Mouse (Mus musculus) megakaryocyte progenitor cell, adult 5-6 weeks (primary cell): Measurements from ENCODE around the gene Cryge. TPM values are rescaled to one million over a fixed set of nuclear protein-coding genes. Genes with fewer than 3 reads are reported as not detected.
A peak's percentile ranks its signal among the peaks of the same experiment; 100 is the strongest.
"Not testable (repeated sequence)": the region's sequence is repeated elsewhere in the genome, so short reads cannot be mapped to it uniquely, and the experiment has no call there.

Experiments
- ATAC-seq: replicated peaks from 2 replicates; pipeline ENCODE4 v1.8.0; 2016; ENCODE audit warnings: mild to moderate bottlenecking, moderate TSS enrichment, inconsistent platforms; ENCODE audit not compliant: poor library complexity
- total RNA-seq, 2 experiments: library from RNA; stranded (forward) in 1 of 2; stranded (reverse) in 1 of 2; fragments of 157-497, 149-512 nt in 1 of 2; fragments of 200-1000 nt in 1 of 2; gene quantifications; 2 replicates each; pipeline versions ENCODE4 v1.2.3 to v1.2.4; 2015 to 2017

The Cryge gene
- not detected in 2 replicates for total RNA-seq (2015)
- total RNA-seq (2017) = not detected in 2 replicates

- ATAC-seq = not testable (repeated sequence)
Measured at GRCm38 (mm10) chr1:65050952-65051351, at the start of gene Cryge. TSS of gene Cryge (minus strand) at chr1:65051149.

DNA sequence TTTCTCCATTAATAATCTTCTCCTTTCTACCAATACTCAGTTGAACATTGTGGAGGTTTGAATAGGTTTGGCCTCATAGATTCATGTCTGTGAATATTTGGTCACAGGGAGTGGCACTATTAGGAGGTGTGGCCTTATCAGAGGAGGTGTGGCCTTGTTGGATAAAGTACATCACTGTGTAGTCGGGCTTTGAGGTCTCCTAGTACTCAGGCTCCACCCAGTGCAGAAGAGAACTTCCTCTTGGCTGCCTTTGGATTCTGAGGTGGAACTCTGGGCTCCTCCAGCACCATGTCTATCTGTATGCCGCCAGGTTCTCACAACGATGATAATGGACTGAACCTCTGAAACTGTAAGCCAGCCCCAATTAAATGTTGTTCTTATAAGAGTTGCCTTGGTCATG, 46.0 kb upstream of the Cryge start:
- ATAC-seq = no peak

DNA sequence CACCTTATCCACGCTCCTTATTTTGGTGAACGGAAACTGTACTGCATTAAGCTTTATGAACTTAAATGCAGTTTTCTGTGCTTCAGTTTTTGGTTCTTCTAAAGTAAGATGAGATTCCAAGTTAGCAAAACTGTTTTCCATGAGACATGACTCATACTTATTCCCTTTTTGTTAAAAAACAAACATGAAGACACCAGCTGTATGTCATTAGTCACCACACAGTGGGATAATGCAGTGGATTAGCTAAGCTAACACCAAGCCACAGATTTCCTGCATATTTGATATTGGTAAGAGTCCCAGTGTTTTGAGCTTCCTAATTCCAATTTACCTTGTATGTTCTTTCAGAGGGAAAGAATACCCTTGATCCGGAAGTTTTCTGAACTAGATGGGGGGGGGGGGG, 40.6 kb upstream of the Cryge start:
- no peak for ATAC-seq

GRCm38 (mm10) chr1:65090370-65090769, 39.4 kb upstream of the Cryge start:
- ATAC-seq = peak; percentile 94

DNA sequence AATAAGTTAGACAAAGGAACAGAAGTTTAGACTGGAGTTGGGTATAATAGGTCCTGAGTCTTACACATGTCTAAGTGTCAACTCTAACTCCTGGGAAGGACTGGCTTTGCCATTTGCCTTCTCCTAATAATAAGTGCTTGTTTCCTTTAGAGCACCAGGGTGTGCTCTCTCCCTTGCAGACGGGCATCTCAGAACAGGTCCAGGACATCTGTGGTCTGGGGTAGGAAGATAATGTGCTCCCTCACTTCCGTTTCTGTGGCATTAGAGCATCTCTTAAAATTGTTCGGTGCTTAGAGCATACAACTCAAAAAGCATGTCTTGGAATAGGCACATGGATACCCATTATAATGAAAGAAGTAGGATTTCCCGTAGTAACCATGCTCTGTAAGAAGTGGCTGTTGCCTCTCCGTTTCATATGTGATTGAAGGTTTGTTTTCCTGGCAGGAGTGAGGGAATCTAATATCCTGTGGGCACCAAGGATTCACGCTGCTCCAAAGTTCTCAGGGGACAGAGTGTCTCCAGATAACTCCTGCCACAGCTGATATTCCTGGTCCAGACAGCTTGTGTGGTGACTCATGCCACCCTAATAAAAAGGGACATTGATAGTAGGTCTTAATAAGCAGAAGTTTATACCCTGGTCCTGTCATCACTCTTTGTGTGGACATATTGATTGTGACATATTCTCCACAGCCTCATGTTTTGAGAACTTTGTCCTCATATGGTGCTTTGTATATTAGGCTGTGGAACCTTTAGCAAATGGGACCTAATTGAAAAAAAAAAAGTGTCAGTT, 37.8 kb upstream of the Cryge start:
- ATAC-seq = peak; percentile 76

GRCm38 (mm10) chr1:65082188-65082587, 31.2 kb upstream of the Cryge start, which contains the start of gene Crygb:
TSS of gene Crygb (minus strand) at chr1:65082288.
- ATAC-seq = no peak

DNA sequence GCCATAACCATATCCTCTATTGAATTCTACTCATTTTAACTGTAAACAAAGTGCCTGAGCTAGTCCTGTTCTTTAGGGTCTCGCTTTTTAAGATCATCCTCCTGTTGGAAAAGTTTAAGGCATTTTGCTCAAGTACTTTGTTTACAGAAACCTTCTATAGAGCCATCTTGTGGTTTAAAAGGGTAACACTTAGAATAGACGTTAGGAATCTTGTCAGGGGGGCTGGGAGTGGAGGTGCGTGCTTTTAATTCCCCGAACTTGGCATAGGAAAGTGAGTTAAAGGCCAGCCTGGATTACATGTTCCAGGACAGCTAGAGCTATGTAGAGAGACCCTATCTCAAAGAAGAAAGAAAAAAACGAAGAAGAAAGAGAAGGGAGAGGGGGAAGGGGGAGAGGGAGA, 24.7 kb upstream of the Cryge start:
- ATAC-seq = no peak

DNA sequence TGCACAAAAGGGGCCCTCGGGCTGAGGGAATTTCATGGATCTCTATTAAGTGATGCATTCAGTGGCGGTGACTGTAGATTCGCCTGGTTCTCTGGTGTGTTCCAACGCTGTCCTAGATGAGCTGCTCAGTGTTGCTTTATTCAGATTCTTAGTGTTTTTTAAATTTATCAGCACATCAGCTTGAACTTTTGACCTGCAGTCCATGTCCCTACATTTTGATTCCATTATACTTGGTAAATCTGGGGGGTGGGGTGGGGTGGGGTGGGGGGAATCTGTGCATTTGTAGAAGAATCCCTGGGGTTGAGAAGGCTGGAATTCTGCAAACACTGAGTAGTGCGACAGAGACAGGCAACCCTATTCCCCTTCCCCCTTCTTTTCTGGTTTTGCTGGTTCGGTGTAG, 22.6 kb upstream of the Cryge start, which contains the start of gene Crygc:
Gene Crygc, minus strand, starts transcription at position 101 of the 400 bp plus-strand sequence.
- ATAC-seq = no peak

DNA sequence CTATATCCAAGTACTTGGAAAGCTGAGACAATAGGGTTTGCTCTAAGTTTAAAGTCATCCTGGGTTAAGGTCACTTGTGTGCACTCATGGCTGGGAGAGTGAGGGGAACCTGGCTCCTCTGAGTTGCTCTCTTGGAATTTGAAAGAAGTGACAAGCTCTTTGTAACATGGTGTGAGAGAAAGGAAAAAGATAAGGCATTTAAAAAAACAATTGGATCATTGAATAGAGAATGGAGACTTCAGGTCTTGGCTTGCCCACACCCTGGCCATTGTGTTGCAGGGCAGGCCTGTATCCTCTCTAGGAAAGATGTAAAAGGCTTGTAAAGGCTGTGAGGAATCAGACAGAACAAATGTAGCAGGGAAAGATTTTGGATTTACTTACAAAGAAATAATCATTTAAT, 16.9 kb upstream of the Cryge start:
- no peak for ATAC-seq

- ATAC-seq = no peak
Measured at GRCm38 (mm10) chr1:65064201-65064600, 13.3 kb upstream of the Cryge start.

DNA sequence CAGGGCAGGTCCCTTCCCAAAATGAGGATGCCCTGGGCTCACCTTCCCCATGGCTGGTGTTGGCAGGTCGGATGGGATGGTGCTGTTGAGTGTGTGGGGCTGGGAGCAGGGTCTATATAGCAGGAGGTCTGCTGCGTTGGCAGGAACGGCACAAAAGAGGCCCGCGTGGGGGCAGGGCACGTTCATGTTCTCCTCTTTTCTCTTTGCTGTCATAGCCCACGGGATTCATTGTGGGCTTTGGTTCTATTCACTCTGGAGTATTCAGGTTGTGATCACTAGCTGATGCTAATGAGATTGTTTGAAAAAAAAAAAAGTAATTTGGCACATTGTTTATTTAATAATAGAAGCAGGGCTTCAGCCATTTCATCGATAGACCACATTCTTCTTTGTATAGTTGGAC, 12.4 kb upstream of the Cryge start, which contains the start of gene Crygd:
Gene Crygd, minus strand, starts transcription at position 101 of the 400 bp plus-strand sequence.
- no peak for ATAC-seq

GRCm38 (mm10) chr1:65052140-65052539, 1.2 kb upstream of the Cryge start:
- no peak for ATAC-seq

- ATAC-seq = no peak
Measured at GRCm38 (mm10) chr1:65051696-65052095, 747 bp upstream of the Cryge start.

DNA sequence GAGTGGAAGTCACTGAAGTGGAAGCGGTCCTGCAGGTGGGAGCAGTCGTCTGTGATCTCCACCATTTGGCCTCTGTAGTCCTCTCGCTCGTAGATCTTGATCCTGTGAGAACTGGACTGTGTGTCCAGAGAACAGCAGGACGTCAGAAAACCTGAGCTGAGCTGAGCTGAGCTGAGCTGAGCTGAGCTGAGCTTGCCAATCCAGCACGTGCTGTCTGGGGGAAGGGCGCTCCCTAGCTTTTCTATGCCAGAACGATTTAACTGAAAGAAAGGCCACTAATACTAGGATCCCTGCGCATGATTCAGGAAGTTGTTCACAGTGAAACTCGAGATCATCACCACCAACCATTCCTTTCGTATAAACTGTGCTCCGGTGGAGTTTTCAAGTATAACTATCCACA, 2.2 kb downstream of the Cryge start:
- ATAC-seq = no peak

DNA sequence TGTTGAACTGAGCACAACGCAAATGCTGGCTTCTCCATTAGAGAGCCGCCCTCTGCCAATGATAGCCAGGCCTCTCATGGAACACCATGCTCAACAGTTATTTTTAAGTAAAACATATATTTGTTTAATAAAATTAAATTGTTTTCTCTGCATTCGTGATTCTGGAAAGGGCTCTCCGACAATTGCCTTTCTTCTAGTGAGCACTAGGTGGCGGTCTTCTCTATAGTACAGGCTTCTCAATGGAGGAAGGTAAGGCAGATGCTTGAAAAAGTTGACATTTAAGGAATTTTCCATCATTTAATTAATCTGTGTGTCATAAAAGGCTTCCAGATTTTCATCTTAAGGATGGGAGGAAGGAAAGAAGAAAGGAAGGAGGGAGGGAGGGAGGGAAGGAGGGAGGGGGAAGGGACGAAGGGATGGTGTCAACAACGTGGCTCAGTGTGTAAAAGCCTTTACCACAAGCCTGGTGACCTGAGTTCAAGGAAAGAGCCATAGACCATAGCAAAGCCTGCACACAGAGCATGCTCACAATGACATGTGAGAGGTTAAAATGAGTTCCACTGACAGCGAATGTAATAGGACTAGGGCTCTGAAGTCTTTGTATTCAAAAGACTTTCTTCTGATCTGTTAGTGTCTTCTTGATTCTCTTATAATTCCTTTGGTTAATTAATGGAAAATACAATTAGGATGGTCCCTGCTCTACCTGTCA, 4.4 kb downstream of the Cryge start:
- ATAC-seq = peak; percentile 73

GRCm38 (mm10) chr1:65043433-65043832, 7.5 kb downstream of the Cryge start:
- ATAC-seq = no peak

- ATAC-seq = no peak
Measured at GRCm38 (mm10) chr1:65041837-65042236, 9.1 kb downstream of the Cryge start.

- ATAC-seq = no peak
Measured at GRCm38 (mm10) chr1:65040806-65041205, 10.1 kb downstream of the Cryge start.

- ATAC-seq = no peak
Measured at GRCm38 (mm10) chr1:65039679-65040078, 11.3 kb downstream of the Cryge start.

- ATAC-seq = no peak
Measured at GRCm38 (mm10) chr1:65037542-65037941, 13.4 kb downstream of the Cryge start.

DNA sequence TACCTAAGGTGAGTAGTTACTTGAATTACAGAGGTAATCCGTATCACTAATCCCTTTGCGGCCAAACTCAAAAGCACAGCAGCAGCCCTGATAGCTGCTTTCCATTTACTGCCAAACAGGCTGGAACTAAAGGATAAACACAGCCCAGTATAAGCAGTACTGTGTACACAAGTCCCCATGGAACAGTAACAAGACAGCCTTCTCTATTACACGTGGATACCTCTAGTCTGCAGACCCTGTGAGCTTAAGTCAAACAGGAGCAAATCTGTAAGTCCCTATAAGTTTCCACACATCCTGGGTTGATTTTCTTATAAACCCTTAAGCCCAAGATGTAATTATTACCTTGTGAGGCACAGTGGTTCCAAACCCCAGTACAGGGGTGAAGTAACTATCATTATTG, 15.4 kb downstream of the Cryge start:
- no peak for ATAC-seq

- no peak for ATAC-seq
Measured at GRCm38 (mm10) chr1:65032641-65033040, 18.3 kb downstream of the Cryge start, which contains the start of gene Akr1cl. TSS of gene Akr1cl (minus strand) at chr1:65032759.
